In the genomic region with DNA sequence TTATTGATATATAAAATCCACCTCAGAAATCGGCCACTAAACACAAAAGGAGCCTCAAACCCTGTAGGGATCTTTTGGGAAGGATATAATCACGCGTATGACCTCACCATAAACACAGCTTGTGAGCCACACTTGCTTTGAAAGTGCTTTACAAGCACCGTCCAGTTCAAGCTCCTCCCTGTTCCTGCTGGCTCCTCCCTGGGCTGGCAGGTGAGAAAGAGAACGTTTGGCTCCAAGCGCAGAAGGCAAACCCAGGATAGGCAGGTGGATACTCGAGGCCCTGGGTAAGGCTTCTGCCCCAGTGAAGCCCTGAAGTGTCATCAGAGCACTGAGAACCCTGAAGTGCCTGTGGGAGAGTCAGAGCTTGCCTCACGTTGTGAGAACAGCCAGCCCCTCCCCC, we compare ENCODE assay signal across 17 mouse cellular contexts.
"Had no signal": no experiment of that assay in that cellular context is flagged by ENCODE, and none has a peak within 500 bp of the region (broad histone marks: within the 10 kb centered on the region; RNA-seq: fewer than 3 reads in every experiment).

No protein-coding gene starts in this region.

- H3K27me3 ChIP-seq: liver, embryonic 13.5 days; midbrain, embryonic 12.5 days; midbrain, embryonic 15.5 days; neural tube, embryonic 12.5 days; neural tube, embryonic 15.5 days had no signal

- H3K27ac ChIP-seq: left cerebral cortex, adult 2 months; limb, embryonic 13.5 days; liver, embryonic 13.5 days; midbrain, embryonic 12.5 days; midbrain, embryonic 15.5 days; neural tube, embryonic 12.5 days; neural tube, embryonic 15.5 days had no signal

- H3K36me3 ChIP-seq: limb, embryonic 13.5 days; liver, embryonic 13.5 days; midbrain, embryonic 12.5 days; midbrain, embryonic 15.5 days; neural tube, embryonic 12.5 days; neural tube, embryonic 15.5 days had no signal

- H3K9ac ChIP-seq: limb, embryonic 13.5 days; liver, embryonic 13.5 days; lung, embryonic 14.5 days; midbrain, embryonic 12.5 days; midbrain, embryonic 15.5 days; neural tube, embryonic 12.5 days; neural tube, embryonic 15.5 days had no signal

- H3K4me1 ChIP-seq: liver, embryonic 13.5 days; midbrain, embryonic 12.5 days; midbrain, embryonic 15.5 days; neural tube, embryonic 12.5 days; neural tube, embryonic 15.5 days had no signal

- ATAC-seq: midbrain, embryonic 15.5 days had no signal

- H3K4me2 ChIP-seq: limb, embryonic 13.5 days; liver, embryonic 13.5 days; lung, embryonic 14.5 days; midbrain, embryonic 12.5 days; midbrain, embryonic 15.5 days; neural tube, embryonic 12.5 days; neural tube, embryonic 15.5 days had no signal

- DNase-seq: kidney, postnatal 10 days; kidney, postnatal 36 days; layer of hippocampus, postnatal 36 days; left cerebral cortex, postnatal 4 days; liver, embryonic 13.5 days; lung, embryonic 14.5 days; lung, postnatal 4 days; right cerebral cortex, adult 18-20 months; right cerebral cortex, postnatal 14 days; right cerebral cortex, postnatal 4 days; thymus, postnatal 25 days had no signal

- H3K9me3 ChIP-seq: limb, embryonic 13.5 days; liver, embryonic 13.5 days; midbrain, embryonic 12.5 days; midbrain, embryonic 15.5 days; neural tube, embryonic 12.5 days; neural tube, embryonic 15.5 days had no signal

- H3K4me3 ChIP-seq: left cerebral cortex, adult 2 months; limb, embryonic 13.5 days; liver, embryonic 13.5 days; midbrain, embryonic 12.5 days; midbrain, embryonic 15.5 days; neural tube, embryonic 12.5 days; neural tube, embryonic 15.5 days had no signal
